Mouse (Mus musculus) frontal cortex, adult 2 months (tissue): ENCODE data around the gene Nrxn1. TPM values are rescaled to one million over a fixed set of nuclear protein-coding genes. Genes with fewer than 3 reads are reported as not detected.
A peak's percentile ranks its signal among the peaks of the same experiment; 100 is the strongest.
"Not testable (repeated sequence)": the region's sequence is repeated elsewhere in the genome, so short reads cannot be mapped to it uniquely, and the experiment has no call there.

Experiments used
- DNase-seq, 2 experiments: peaks; one replicate each; pipeline ENCODE4 v3.0.0; 2022; ENCODE audit warnings: low spot score in 1 of 2; ENCODE audit errors: extremely low spot score in 1 of 2
- polyA plus RNA-seq: library from polyadenylated mRNA; depleted of rRNA; stranded (reverse); fragments of >200 nt; gene quantifications from 2 replicates; pipeline ENCODE4 v1.2.3, GENCODE M21; 2012

Nrxn1 gene
- polyA plus RNA-seq, 1 experiment: 196 TPM

- DNase-seq: peak in 1 of 2 experiments; percentile 30
These were observed 730.7 kb downstream of the Nrxn1 start for GRCm38 (mm10) chr17:90362169-90362568.

GRCm38 (mm10) chr17:90349385-90350095, 743.3 kb downstream of the Nrxn1 start:
- DNase-seq: no peak

GRCm38 (mm10) chr17:90346735-90347475, 746.0 kb downstream of the Nrxn1 start:
- no peak for DNase-seq

GRCm38 (mm10) chr17:90333445-90333844, 759.4 kb downstream of the Nrxn1 start:
- DNase-seq: peak in 1 of 2 experiments; percentile 34

GRCm38 (mm10) chr17:90323674-90324073, 769.2 kb downstream of the Nrxn1 start:
- no peak for DNase-seq

GRCm38 (mm10) chr17:90272225-90272624, 820.6 kb downstream of the Nrxn1 start:
- DNase-seq: no peak

- DNase-seq: no peak
These were observed 821.7 kb downstream of the Nrxn1 start for GRCm38 (mm10) chr17:90271165-90271564.

- no peak for DNase-seq
These were observed 823.7 kb downstream of the Nrxn1 start for GRCm38 (mm10) chr17:90269143-90269542.

GRCm38 (mm10) chr17:90253451-90254131, 839.3 kb downstream of the Nrxn1 start:
- DNase-seq: no peak

GRCm38 (mm10) chr17:90252196-90252595, 840.7 kb downstream of the Nrxn1 start:
- no peak for DNase-seq

GRCm38 (mm10) chr17:90247071-90247849, 845.6 kb downstream of the Nrxn1 start:
- no peak for DNase-seq

GRCm38 (mm10) chr17:90244339-90244738, 848.5 kb downstream of the Nrxn1 start:
- DNase-seq: no peak

GRCm38 (mm10) chr17:90238964-90239363, 853.9 kb downstream of the Nrxn1 start:
- no peak for DNase-seq

GRCm38 (mm10) chr17:90238517-90238916, 854.4 kb downstream of the Nrxn1 start:
- no peak for DNase-seq

GRCm38 (mm10) chr17:90235674-90236073, 857.2 kb downstream of the Nrxn1 start:
- DNase-seq: not testable (repeated sequence)

- no peak for DNase-seq
These were observed 858.1 kb downstream of the Nrxn1 start for GRCm38 (mm10) chr17:90234806-90235205.

- no peak for DNase-seq
These were observed 884.3 kb downstream of the Nrxn1 start for GRCm38 (mm10) chr17:90208547-90208946.

- no peak for DNase-seq
These were observed 885.3 kb downstream of the Nrxn1 start for GRCm38 (mm10) chr17:90207617-90208016.

GRCm38 (mm10) chr17:90203993-90204392, 888.9 kb downstream of the Nrxn1 start:
- DNase-seq: no peak

- no peak for DNase-seq
These were observed 890.1 kb downstream of the Nrxn1 start for GRCm38 (mm10) chr17:90202785-90203184.

- no peak for DNase-seq
These were observed 896.1 kb downstream of the Nrxn1 start for GRCm38 (mm10) chr17:90196772-90197171.
